Mouse (Mus musculus): ENCODE data around the gene Cd300ld5.
"Not testable (repeated sequence)": the region's sequence is repeated elsewhere in the genome, so short reads cannot be mapped to it uniquely, and the experiment has no call there.

The Cd300ld5 gene

DNA sequence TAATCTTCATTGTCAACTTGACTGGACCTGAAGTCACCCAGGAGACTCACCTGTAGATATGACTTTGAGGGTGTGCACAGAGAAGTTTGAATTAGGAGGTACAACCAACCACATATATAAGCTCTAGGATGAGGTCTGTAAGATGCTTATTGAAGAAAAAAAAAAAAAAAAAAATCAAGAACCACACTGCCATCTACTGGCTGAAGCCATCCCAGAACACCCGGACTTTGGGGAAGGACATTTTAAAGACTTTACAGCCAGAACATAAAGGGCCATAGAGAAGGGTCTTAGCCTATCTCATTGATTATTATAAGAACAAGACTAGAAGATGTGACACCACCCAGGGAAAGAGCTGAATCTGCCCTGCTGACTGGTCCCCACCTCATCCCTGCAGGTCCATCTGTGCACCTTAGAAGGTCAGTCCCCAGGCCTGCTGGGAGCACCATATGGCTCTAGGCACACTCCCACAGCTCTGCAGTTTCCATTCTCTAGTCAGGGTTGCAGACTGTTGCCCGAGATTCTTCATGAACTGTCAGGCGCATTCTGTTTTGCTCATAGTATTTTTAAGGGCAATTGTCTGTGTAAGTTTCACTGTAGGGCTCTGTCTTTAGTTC lies 11.8 kb upstream of the Cd300ld5 start:
- no peak for DNase-seq (ENCODE audit: extremely low spot score, low read depth, low spot score)

DNA sequence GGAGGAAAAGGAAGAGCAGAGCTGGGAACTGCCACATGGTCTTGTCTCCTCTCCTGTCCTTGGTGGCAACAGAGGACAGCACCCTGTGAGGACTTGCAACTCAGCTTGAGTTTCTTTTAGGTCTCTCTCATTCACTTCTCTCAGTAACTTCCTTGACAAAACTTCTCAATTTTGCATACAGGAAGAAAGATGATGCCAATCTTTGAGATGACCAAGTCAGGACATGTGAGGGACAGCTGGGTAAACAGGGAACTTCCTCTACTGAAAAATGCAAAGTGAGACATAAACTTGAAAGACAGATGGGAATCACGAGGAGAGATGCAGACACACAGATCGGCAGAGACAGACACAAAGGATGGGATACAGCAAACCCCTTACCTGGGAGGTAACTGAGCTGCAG lies 10.7 kb upstream of the Cd300ld5 start, which contains the start of gene Cd300ld3:
Cd300ld3 (minus strand) TSS at position 151 of the 400 bp plus-strand sequence.
- no peak for DNase-seq (ENCODE audit: extremely low spot score, low read depth, low spot score)

DNA sequence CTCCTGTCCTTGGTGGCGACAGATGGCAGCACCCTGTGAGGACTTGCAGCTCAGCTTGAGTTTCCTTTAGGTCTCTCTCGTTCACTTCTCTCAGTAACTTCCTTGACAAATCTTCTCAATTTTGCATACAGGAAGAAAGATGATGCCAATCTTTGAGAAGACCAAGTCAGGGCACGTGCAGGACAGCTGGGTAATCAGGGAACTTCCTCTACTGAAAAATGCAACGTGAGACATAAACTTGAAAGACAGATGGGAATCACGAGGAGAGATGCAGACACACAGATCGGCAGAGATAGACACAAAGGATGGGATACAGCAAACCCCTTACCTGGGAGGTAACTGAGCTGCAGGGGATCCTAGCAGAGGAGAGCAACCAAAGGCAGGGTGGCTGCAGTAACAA lies 10.7 kb downstream of the Cd300ld5 start, which contains the start of gene Cd300ld4:
Cd300ld4 (minus strand) TSS at position 101 of the 400 bp plus-strand sequence.
- DNase-seq (ENCODE audit: extremely low spot score, low read depth, low spot score), result not testable (repeated sequence)

DNA sequence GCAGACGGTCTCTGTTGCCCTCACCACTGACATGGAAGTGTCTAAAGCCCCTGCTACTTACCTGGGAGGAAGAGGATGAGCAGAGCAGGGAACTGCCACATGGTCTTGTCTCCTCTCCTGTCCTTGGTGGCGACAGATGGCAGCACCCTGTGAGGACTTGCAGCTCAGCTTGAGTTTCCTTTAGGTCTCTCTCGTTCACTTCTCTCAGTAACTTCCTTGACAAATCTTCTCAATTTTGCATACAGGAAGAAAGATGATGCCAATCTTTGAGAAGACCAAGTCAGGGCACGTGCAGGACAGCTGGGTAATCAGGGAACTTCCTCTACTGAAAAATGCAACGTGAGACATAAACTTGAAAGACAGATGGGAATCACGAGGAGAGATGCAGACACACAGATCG lies 21.5 kb downstream of the Cd300ld5 start, which contains the start of gene Cd300ld2:
Cd300ld2 (minus strand) TSS at position 101 of the 400 bp plus-strand sequence.
- not testable (repeated sequence) for DNase-seq (ENCODE audit: extremely low spot score, low read depth, low spot score)

DNA sequence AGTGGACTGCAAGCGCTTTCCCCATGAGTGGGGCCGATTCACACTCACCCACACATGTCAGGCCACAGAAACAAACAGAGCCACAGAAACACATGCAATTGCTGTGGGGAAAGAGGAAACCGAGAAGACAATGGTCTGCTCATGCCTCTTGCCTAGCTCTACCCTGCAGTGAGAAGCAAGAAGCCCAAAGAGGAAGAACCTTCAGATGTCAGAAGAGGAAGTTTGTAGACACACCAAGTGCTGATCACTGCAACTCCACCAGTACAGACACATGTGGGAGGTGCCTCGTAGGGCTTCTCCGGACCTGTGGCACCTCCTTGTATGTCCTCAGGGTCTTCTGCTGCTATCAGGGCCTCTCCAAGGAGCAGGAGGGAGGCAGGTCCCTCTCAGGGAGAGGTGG lies 33.5 kb downstream of the Cd300ld5 start:
- no peak for DNase-seq (ENCODE audit: extremely low spot score, low read depth, low spot score)

DNA sequence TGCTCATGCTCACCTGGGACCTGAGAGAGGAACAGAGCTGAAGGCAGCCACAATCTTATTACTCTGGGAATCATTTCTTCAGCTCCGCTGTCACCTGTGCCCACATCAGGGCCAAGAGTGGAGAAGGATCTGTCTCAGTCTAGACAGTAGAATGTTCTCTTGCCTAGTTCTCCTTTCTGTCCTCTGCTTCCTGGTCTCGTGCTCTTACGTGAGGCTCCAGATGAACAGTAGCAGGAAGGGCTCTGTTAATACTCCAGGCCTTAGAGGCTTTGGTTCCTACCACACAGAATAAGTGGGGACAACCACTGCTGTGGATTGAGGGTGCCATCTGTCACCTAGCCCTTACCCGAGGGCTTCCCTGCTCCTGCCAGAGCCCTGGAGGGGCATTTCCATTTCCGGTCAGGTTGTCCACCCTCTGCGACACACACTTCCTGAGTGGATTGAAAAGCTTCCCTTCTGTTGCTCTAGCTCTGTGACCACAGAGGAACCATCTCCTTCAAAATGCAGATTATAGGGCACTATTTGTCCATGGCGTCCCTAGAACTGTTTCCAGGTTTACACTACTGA lies 36.0 kb downstream of the Cd300ld5 start, which contains the start of gene Cd300c2:
Cd300c2 (minus strand) TSS at position 407 of the 567 bp plus-strand sequence.
- no peak for DNase-seq (ENCODE audit: extremely low spot score, low read depth, low spot score)

DNA sequence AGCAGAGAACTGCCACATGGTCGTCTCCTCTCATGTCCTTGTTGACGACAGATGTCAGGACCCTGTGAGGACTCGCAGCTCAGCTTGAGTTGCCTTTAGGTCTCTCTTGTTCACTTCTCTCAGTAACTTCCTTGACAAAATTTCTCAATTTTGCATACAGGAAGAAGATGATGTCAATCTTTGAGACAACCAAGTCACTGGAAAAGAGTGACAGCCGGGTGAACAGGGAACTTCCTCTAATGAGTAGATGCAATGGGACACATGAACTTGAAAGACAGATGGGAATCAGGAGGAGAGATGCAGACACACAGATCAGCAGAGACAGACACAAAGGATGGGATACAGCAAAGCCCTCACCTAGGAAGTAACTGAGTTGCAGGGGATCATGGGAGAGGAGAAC lies 47.8 kb downstream of the Cd300ld5 start, which contains the start of gene Cd300ld:
Cd300ld (minus strand) TSS at position 130 of the 400 bp plus-strand sequence.
- no peak for DNase-seq (ENCODE audit: extremely low spot score, low read depth, low spot score)

DNA sequence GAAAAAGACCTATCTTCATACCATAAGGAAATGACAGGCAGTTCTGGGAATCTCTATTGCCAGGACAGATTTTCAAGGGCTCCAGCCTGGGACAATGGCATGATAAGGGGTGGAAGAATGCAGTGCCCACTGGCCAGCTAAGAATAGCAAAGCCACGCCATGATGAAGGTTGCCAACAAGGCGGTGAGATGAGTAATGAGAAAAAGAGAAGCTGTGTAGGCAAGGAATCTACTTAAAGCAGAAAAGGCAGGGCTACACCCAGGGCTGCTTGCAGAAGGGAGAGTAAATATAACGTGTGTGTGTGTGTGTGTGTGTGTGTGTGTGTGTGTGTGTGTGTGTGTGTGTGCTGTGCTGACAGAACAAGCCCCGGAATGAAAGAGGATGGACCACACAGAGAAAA lies 55.7 kb downstream of the Cd300ld5 start:
- DNase-seq (ENCODE audit: extremely low spot score, low read depth, low spot score), result no peak
